Mouse (Mus musculus) fat pad, adult 2 months (tissue): ENCODE results near the gene Gpc2.
A peak's percentile ranks its signal among the peaks of the same experiment; 100 is the strongest.

ENCODE experiments used
- DNase-seq: peaks from one replicate; pipeline ENCODE4 v3.0.0-alpha.2; 2011; ENCODE audit warnings: low read depth, low spot score; ENCODE audit errors: extremely low read depth

Gpc2 gene

DNA sequence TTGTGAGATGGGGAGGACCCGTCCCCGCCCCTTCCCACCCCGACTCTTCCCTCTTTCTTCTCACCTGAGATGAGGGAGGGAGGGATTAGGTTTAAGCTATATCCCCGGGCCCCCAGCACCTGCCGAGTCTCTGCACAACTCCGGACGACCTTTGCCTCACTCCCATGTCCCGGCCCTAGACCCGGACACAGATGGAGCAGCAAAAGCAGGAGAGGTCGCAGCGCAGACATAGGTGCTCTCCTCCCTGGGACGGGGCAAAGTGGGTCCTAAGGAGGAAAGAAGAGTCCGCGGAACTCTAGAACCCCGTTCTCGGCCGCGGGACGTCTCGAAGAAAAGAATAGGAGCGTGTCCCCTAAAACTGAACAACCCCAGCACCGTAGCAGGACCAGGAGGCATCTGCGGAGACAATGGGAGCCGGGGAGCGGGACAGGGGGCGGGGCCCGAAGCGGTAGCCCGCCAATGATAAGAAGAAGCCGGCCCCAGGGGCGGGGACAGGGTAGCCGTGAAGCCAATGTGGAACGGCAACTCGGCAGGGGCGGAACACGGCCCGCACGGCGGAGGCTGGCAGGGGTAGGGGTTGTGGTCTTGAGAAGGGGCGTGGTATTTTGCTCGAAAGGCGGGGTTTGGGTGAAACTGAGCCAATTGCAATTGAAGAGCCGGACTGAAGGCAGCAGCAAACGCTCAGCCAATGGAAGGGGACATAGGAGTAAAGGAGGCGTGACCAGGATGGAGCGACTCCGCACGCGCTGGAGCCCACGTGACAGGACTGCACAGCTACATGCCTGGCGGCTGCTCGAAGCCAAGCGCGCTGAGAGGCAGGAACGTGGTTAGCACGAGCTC lies at the start of gene Gpc2, which contains the start of the genes Gm43720 and Stag3:
Gene Gpc2, minus strand, starts transcription at position 421 of the 840 bp plus-strand sequence.
Gene Gm43720, minus strand, starts transcription at position 374 of the 840 bp plus-strand sequence.
Gene Stag3, plus strand, starts transcription at position 656 of the 840 bp plus-strand sequence.
- peak; percentile 79 for DNase-seq

DNA sequence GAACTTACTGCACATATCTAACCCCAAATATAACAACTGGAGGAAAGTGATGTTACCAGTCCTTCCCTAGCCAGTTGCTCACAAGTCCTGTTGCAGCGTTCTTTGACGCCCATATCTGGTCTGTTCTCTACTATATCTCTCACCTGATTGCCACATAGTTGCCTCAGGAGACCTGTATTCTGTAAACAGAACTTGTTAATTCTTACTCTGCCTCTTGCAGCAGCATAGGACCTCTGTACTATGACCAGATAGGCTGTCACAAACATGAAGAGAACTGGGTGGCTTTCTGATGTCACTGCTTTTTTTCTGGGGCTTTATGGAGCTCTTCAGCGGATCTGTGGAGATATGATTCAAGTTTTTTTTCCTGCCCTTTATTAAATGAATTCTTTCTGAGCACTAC lies 33.0 kb upstream of the Gpc2 start:
- no peak for DNase-seq

DNA sequence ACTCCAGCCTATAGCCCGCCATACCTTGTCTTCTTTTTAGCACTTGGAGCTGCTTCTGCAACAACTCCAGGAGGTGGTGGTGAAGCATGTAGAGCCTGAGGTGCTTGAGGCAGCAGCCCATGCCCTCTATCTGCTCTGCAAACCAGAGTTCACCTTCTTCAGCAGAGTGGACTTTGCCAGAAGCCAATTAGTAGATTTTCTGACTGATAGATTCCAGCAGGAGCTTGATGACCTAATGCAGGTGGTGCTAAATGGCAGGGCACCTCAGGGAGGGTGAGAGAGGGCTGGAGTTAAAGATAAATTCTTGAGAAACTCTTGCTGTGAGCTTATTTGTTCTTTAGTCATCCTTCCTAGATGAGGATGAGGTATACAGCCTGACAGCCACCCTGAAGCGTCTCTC lies 19.8 kb upstream of the Gpc2 start:
- no peak for DNase-seq

DNA sequence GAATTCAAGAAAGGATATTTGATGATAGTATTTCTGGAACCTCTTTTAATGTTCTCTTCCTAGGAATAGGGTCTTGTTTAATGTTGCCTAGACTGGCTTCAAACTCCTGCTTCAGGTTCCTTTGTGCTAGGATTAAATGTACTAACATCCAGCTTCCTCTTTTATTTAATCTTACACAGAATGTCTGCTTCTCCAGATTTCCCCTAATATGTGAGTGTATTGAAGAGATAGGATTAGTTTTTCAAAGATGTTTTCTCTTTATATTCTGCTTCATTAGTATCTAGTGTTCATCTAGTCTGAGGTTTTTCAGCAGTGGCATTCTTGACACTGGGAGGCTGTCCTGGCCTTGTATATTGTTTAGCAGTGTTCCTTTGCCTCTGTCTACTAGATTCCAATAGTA lies 14.4 kb upstream of the Gpc2 start:
- DNase-seq = no peak

DNA sequence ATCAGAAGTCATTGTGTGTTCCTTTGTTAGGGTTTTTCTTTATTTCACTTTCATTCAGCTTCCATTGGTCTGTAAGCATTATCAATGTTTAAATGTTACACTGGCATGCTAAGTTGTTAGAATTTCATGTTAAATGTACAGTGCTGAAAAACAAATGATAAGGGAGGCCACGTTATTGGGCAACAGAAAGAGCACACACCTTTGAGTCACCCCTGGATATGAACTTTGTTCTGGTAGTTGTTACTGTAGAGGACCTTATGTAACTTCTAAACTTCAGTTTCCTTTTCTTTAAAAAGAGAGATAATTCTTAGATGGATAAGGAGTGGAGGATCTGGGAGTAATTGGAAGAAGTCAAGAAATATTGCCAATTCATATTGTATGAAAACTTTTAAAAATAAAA lies 11.8 kb upstream of the Gpc2 start:
- DNase-seq = no peak

DNA sequence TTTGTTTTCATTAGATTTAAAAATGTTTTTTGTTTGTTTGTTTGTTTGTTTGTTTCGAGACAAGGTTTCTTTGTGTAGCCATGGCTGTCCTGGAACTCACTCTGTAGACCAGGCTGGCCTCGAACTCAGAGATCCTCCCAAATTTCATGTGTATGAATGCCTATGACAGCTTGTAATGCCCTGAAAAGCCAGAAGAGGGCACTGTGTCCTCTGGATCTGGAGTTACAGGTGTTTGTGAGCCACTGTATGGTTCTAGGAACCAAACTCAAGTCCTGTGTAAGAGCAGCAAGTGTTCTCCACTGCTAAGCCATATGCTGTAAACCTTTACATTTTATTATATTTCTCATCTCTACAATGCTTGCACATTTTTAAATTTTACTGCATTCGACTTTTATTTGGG lies 8.1 kb upstream of the Gpc2 start:
- no peak for DNase-seq

DNA sequence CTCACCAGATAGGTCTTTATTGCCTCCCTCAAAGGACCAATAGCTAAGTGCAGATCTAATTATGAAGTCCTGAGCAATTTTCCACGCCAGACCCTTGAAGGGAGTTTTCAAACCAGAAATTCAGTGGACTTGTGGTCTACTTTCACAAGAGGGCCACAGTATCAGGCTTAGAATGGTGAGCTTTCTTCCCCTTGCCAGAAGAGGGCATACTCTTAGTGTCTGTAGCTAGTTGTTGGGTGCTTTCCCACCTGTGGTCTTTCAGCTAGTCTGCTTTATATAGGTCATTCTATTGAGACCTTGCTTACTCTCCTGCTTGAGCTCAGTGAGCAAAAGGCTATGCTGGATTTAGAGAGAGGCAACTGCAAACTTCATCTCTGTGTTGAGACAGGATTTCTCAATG lies 3.7 kb upstream of the Gpc2 start:
- DNase-seq = no peak

DNA sequence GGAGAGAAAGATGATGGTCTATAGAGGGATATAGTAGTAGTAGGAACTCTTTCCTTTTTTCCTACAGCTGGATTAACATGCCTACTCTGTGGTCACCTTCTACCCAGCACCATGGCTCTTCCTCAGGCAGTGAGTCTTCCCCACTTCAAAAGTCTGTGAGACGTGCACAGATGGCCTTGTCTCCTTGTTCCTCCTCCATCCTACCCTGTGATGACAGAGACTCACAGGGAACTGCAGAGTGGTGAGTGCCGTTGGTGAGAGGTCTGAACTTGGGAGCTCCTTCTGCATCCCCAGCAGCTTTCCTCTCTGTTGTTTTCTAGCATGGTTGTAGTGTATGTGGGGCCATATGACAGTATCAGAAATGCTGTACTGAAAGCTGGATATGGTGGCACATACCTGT lies 2.0 kb upstream of the Gpc2 start:
- DNase-seq = no peak

DNA sequence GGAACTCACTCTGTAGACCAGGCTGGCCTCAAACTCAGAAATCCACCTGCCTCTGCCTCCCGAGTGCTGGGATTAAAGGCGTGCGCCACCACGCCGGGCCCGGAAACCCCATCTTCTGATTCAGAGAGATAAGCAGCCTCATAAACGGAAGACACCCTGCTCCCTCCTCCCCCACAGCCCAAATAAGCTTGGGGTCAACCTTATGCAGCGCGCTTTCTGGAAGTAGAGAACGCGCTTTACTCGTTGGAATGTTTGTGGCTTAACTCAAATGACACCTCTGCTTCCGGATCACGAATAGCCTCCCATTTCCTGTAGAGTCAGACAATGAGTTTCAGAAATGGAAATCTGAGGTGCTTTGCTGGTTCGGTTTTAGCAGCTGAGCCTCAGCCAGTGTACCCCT lies 1.0 kb upstream of the Gpc2 start:
- DNase-seq = no peak

DNA sequence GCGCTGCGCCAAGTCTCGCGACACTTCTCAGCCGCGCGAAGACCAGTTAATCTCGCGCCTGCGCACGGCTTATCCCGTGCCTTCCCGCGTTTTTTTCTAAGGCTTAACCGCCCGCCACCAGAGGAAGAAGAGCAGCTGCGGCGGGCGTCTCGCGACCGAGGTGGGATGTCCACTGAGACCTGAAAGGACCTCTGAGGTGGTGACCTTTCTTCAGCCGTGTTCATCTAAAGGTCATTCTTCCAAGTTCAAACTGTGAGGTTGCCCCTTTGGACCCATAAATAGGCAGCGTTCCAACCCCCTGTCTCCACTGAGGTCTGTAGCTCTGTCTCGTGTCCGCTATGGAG lies 592 bp upstream of the Gpc2 start:
- DNase-seq = no peak

DNA sequence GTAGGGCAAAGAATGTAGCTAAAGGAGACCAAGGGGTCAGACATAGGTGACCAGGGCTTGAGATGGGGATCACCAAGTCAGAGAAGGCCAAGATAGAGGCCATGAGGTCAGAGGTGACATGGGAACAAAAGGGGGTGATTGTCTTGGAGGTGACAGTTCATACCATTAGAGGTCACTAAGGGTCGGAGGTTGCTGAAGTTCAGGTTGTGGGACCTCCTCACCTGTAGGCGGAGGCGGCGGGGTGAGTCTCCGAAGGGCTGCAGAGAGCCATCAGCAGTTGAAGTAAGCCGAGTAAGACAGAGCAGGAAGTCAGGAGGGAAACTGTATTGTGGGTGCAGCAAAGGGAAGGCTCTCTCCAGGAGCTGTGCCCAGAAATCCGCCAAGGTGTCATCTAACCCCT lies 1.8 kb downstream of the Gpc2 start:
- no peak for DNase-seq

DNA sequence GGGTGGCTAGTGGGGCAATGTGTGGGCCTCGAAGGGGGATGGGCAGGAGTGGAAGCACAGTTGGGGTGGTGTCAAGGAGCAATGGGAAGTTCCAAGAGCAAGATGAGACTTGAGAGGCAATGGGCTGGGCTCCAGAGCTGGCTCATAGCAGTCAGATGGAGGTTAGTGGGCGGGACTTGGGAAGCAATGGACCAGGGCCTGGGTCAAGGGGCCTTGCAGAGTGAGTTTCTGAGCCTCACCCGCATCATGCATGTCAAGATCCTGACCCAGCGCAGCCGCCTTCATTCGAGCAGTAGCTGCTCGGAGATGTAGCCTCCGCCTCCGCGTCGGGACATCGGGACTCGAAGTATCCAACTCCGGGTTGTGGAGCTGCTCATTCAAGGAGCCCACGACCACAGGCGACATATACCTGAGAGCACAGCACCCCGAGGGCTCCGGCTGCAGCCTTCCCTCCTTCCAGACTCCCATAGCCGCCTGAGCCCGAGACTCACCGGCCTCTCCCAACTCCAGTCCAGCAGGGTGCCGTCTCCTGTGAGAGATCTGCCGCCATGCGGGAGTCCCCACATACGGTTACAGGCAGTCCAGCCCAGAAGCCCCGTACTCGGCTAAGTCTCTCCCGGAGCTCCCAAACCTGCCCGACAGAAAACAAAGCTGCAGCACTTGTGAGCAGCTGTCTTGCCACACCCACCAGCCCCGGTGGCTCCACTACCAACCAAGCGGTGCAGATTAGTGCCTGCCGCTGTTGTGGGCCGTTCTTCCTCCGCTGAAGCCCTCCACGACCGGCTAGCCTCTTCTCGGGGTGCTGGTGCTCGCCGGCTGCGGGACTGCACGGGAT lies 4.4 kb downstream of the Gpc2 start:
- DNase-seq = no peak

DNA sequence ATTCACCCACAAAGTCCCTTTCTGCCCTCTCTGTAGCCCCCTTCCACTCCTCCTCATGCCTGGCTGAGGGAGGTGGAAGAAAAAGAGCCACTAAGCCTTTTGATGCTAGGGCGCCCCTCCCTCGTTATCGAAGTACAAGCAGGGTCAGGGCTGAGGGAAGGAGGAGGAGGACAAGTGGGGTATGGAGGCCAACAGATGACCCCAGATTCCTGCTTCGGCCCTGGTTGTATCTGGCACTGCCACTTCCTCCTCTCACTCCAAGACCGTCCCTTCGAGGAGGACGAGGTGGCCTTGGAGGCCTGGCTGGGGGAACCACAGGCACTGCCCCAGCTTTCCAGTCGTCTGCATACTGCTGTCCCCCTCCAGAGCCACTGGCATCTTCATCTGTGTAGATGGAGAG lies 5.6 kb downstream of the Gpc2 start:
- no peak for DNase-seq

DNA sequence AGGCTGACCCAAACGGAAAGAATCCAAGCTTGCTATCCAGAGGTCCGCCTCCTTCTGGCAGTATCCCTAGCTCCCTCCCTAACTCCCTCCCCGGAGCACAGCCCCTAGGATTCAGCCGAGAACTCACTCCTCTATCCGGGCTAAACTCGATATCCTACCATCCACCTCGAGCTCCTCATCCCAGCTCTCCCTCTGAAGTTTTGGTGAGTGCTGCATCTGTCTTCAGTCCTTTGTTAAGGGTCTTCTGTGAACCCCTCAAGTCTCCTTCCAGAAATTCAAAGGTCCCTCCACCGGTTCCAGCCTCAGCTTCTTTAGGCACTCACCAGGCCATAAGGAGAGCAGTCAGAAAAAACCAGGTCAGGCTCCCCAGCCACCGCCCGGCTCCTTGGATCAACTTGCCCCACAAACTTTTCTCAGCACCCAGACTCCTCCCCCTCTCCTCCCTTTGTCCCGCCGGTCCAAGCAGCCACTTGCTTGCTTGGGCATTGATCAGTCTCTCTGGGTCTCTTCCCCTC lies 7.3 kb downstream of the Gpc2 start, which contains the start of gene Gal3st4:
Gene Gal3st4, minus strand, starts transcription at position 432 of the 515 bp plus-strand sequence.
- no peak for DNase-seq

DNA sequence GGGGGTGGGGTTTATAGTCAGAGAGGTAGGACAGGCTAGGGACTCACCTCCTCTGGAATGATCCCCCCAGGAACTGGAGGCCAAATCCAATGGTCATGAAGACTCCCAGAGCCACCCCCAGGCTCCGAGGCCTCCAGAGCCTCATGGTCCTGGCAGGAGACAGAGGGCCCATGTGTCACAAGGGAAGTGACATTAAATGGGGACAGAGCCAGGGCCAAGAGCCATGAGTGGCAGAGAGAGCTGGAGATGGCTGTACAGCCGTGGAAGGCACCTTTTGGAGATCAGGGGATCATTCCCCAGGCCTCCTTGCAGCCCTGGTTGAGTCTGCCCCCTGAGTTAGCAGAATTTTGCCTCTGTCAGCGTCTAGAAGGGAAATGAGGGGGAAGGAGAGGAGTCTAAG lies 8.6 kb downstream of the Gpc2 start:
- no peak for DNase-seq

DNA sequence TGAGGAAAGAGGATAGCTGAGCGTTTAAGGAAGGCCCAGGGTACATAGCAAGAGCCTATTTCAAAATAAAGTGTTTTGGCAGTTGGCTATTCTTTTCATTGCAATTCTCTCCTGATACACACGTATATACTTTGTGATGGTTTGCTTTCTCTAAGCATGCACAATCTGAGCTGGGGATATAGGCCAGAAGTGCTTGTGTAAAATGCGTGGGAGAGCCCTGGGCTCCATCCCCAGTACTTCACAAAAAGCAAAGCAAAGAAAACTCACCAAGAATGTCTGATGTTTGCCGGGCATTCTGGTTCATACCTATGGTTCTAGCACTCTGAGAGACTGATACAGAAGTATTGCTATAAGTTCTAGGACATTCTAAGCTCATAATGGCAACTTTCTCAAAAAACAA lies 10.8 kb downstream of the Gpc2 start:
- DNase-seq = no peak

DNA sequence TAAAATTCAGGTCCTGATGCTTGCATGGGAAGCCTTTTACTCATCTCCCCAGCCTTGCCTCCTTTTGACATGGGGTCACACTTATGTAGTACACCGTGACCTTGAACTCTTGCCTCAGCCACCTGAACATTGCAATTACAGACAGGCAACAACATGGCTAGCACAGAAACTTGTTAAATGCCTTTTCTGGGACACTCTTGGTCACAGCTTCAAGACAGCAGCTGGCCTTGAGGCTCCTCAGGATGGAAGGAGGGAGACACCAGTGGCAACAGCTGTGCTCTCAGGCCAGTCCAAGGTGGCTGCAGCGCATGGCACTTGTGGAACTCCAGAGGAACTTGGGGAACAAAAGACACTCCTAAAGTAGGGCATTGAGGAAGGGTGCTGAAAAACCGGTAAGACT lies 12.7 kb downstream of the Gpc2 start:
- no peak for DNase-seq

DNA sequence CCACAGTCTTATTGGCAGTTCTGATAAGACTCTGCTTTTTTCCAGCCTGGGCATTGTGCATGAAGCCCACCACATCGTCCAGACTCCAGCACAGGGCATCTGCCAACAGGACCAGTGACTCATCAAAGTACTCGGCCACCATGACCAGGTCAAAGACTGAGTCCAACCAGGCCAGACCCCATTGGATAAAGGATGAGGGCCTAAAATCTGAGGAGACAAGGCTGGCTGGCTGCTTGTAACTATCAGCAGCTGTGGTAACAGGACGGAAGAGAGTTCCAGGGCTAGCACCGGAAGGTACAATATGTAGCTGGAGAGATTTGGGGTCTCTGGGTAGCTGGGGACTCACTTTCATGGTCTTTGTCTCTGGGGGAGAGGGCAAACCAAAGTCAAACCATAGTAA lies 14.1 kb downstream of the Gpc2 start:
- DNase-seq = no peak

DNA sequence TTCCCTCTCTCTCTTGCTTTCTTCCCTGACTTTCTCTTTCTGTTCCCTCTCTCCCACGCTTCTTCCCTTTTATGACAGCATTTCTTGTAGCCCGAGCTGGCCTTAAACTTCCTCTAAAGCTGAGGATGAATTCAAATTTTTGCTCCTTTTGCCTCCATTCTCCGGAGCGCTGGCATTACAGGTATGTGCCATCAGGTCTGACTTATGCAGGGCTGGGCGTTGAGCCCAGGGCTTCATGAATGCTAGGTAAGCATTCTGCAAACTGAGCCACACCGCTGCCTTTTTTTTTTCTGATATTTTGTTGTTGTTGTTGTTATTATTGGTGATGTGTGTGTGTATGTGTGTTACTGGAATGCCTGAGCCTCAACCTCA lies 15.6 kb downstream of the Gpc2 start:
- no peak for DNase-seq

DNA sequence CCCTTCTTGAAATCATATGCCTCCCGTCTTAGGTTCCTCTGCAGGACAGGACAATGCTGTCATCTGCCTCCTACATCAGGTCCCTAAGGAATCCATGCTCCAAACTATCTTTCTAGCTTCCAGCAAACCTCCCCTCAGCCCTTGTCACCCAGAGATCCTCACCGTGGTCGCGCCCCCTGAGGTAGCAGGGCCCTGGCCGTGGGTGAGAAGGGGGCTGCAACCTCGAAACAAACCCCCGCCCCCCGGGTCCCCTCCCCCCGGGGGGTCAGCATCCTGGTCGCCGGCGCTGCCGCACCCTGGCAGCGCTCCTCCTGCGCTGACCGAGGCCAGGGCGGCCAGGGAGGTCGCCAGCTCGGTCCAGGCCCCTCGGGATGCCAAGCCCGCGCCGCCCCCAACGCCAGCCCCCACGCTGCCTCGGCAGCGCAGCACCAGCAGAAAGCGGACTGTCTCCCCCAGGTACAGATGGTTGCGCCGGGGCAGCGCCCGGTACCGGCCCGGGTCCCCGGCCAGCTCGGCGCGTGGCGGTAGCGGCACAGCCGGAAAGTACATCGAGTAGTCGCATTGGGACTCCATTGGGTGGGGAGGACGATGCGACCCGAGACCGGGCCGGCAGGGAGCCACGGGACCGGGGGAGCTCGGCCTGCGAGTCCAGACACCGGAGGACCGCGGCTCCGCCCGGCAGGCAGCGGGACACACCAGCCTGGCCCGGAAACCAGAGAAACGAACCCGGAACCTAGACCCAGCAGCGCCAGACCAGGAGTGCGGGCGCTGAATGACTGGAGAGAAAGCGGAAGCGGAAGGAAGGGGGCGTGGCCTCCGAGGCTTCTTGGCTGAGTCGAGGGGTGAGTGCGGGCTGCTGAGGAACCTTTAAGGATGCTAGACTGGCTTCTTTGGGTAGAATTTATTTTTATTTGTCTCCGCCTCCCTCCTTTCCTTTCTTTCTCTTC lies 16.3 kb downstream of the Gpc2 start, which contains the start of gene BC037034:
Gene BC037034, minus strand, starts transcription at position 774 of the 947 bp plus-strand sequence.
- no peak for DNase-seq
